Mouse (Mus musculus) thymus, adult 2 months (tissue): ENCODE measurements at regions not wholly inside any gene's neighbourhood (a gene's known extent, or its start where the extent isn't known, plus 50 kb on each side); places are given as distances from the start of the nearest gene placed in this dataset.

Experiments
- DNase-seq: peaks from one replicate; pipeline ENCODE4 v3.0.0; 2021
- H3K27ac ChIP-seq: fragments of 200-500 bp; 2 replicates; pipeline ENCODE4 v1.5.1; 2012; ENCODE audit warnings: low read length, control low read depth; ENCODE audit not compliant: control insufficient read depth, insufficient read depth
- H3K27me3 ChIP-seq: fragments of 200-500 bp; 2 replicates; pipeline ENCODE4 v1.6.1; 2012; ENCODE audit warnings: mild to moderate bottlenecking, low read length, moderate library complexity, mixed read lengths; ENCODE audit not compliant: control insufficient read depth, insufficient read depth
- H3K36me3 ChIP-seq: fragments of 200-500 bp; 2 replicates; pipeline ENCODE4 v1.6.1; 2012; ENCODE audit warnings: mild to moderate bottlenecking, low read length, moderate library complexity; ENCODE audit not compliant: control insufficient read depth, insufficient read depth
- H3K4me1 ChIP-seq: fragments of 200-500 bp; replicated peaks from 2 replicates; pipeline ENCODE4 v1.6.1; 2012; ENCODE audit warnings: low read length; ENCODE audit not compliant: control insufficient read depth, insufficient read depth
- H3K4me3 ChIP-seq: fragments of 200-500 bp; 2 replicates; pipeline ENCODE4 v1.5.1; 2012; ENCODE audit warnings: mild to moderate bottlenecking, low read length, control low read depth, moderate library complexity; ENCODE audit not compliant: control insufficient read depth, insufficient read depth
- CTCF ChIP-seq: fragments of 200-500 bp; IDR thresholded peaks from 2 replicates; pipeline ENCODE4 v1.5.1; 2012; ENCODE audit warnings: mild to moderate bottlenecking, control low read depth, low read length, moderate library complexity, borderline replicate concordance; ENCODE audit not compliant: control insufficient read depth, poor library complexity, insufficient read depth; ENCODE audit errors: extremely low read depth
- POLR2A ChIP-seq: fragments of 200-500 bp; IDR thresholded peaks from 2 replicates; pipeline ENCODE4 v1.6.1; 2012; ENCODE audit warnings: mild to moderate bottlenecking, low read length, control low read depth, moderate library complexity; ENCODE audit not compliant: control insufficient read depth, poor library complexity, insufficient read depth; ENCODE audit errors: extremely low read depth
- WGBS: fragments of 180-500 bp; shearing (Covaris S2); methylation state at CpG from one replicate; pipeline ENCODE4 v1.1.7; 2018; 5-methylcytosine and 5-hydroxymethylcytosine counted together

- DNase-seq, result no peak
- WGBS, result 86% methylated on average over 3 of the region's 3 CpGs
- no peak overlapping the region for H3K4me3 ChIP-seq
Measured at GRCm38 (mm10) chr11:48098063-48098462, 109.3 kb upstream of the Sgcd start.

GRCm38 (mm10) chr11:48097455-48097854 lies 108.7 kb upstream of the Sgcd start:
- H3K4me1 ChIP-seq, result no peaks in the 10 kb centered on the region
- no peaks in the 10 kb centered on the region for H3K36me3 ChIP-seq
- H3K27me3 ChIP-seq, result no peaks in the 10 kb centered on the region
- no peak for TF ChIP-seq CTCF
- 93% methylated on average over 6 of the region's 6 CpGs for WGBS
- DNase-seq, result no peak
- no peak overlapping the region for H3K27ac ChIP-seq
- H3K4me3 ChIP-seq, result no peak overlapping the region

More at GRCm38 (mm10) chr11:48098063-48098462, 109.3 kb upstream of the Sgcd start:
- H3K27me3 ChIP-seq, result no peaks in the 10 kb centered on the region
- H3K27ac ChIP-seq, result no peak overlapping the region
- H3K4me1 ChIP-seq, result no peaks in the 10 kb centered on the region
- H3K36me3 ChIP-seq, result no peaks in the 10 kb centered on the region
- no peak for TF ChIP-seq POLR2A
- TF ChIP-seq CTCF, result no peak

GRCm38 (mm10) chr11:48067072-48067471 lies 78.3 kb upstream of the Sgcd start:
- no peaks in the 10 kb centered on the region for H3K4me1 ChIP-seq
- no peak overlapping the region for H3K4me3 ChIP-seq
- WGBS, result 76% methylated on average over 3 of the region's 3 CpGs
- H3K36me3 ChIP-seq, result no peaks in the 10 kb centered on the region
- no peak for DNase-seq
- no peaks in the 10 kb centered on the region for H3K27me3 ChIP-seq
- TF ChIP-seq CTCF, result no peak
- no peak for TF ChIP-seq POLR2A
- H3K27ac ChIP-seq, result no peak overlapping the region

- H3K27ac ChIP-seq, result no peak overlapping the region
- H3K36me3 ChIP-seq, result no peaks in the 10 kb centered on the region
- TF ChIP-seq CTCF, result no peak
- no peak for TF ChIP-seq POLR2A
- H3K4me3 ChIP-seq, result no peak overlapping the region
- H3K27me3 ChIP-seq, result no peaks in the 10 kb centered on the region
- WGBS, result 88% methylated on average over 9 of the region's 9 CpGs
- no peaks in the 10 kb centered on the region for H3K4me1 ChIP-seq
- no peak for DNase-seq
Measured at GRCm38 (mm10) chr11:48063719-48064118, 75.0 kb upstream of the Sgcd start.

- TF ChIP-seq CTCF (no peak), POLR2A (no peak)
- no peak for DNase-seq
- Histone ChIP-seq H3K27me3 (no peaks in the 10 kb centered on the region), H3K4me3 (no peak overlapping the region), H3K36me3 (no peaks in the 10 kb centered on the region), H3K27ac (no peak overlapping the region), H3K4me1 (no peaks in the 10 kb centered on the region)
Measured at GRCm38 (mm10) chr11:48061501-48061900, 72.7 kb upstream of the Sgcd start.

GRCm38 (mm10) chr11:48051156-48051866 lies 62.5 kb upstream of the Sgcd start:
- WGBS, result 82% methylated on average over 3 of the region's 3 CpGs
- H3K4me1 ChIP-seq, result no peaks in the 10 kb centered on the region
- no peak for DNase-seq
- no peaks in the 10 kb centered on the region for H3K27me3 ChIP-seq
- no peak overlapping the region for H3K4me3 ChIP-seq
- no peaks in the 10 kb centered on the region for H3K36me3 ChIP-seq
- no peak overlapping the region for H3K27ac ChIP-seq
- no peak for TF ChIP-seq CTCF
- no peak for TF ChIP-seq POLR2A

- Histone ChIP-seq H3K4me1 (no peaks in the 10 kb centered on the region), H3K4me3 (no peak overlapping the region), H3K27ac (no peak overlapping the region), H3K27me3 (no peaks in the 10 kb centered on the region), H3K36me3 (no peaks in the 10 kb centered on the region)
- DNase-seq, result no peak
- 83% methylated on average over 1 of the region's 1 CpGs for WGBS
- no peak for TF ChIP-seq CTCF
- no peak for TF ChIP-seq POLR2A
Measured at GRCm38 (mm10) chr11:48048311-48048710, 59.5 kb upstream of the Sgcd start.
